Mouse (Mus musculus) E14TG2a.4 (cell line): ENCODE data around the gene Gm498.

Experiments
- CTCF ChIP-seq: conservative IDR thresholded peaks from 2 replicates; pipeline ENCODE4 v1.5.1; 2014; ENCODE audit warnings: low read length
- POU5F1 ChIP-seq: IDR thresholded peaks from 2 replicates; pipeline ENCODE4 v1.6.1; 2014; ENCODE audit warnings: low read length, borderline replicate concordance

DNA sequence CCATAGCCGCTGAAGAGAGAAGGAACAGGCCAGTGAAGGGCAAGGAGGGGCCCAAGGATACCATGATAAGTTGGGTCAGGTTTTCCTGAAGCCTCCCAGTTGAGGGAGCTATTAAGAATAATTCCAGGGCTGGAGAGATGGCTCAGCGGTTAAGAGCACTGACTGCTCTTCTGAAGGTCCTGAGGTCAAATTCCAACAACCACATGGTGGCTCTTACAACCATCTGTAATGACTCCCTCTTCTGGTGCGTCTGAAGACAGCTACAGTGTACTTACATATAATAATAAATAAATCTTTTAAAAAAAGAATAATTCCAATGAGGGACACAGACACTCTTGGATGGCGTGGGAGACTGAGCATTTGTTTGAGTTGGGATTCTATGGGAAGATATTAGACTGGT, 47.4 kb upstream of the Gm498 start:
- TF ChIP-seq CTCF (no peak), POU5F1 (no peak)
